Mouse (Mus musculus) kidney, adult 9 months (tissue): ENCODE data around the gene Ankrd40.

Experiments used
- DNase-seq: peaks from one replicate; pipeline ENCODE4 v3.0.0; 2022

Gene Ankrd40

GRCm38 (mm10) chr11:94327693-94328643 is at the start of gene Ankrd40:
TSS of gene Ankrd40 (plus strand) at chr11:94328001.
- peak; percentile 97 for DNase-seq

GRCm38 (mm10) chr11:94281199-94282181 is 46.3 kb upstream of the Ankrd40 start, which contains the start of gene Gm21885:
TSS of gene Gm21885 (plus strand) at chr11:94281873.
- no peak for DNase-seq

- DNase-seq: no peak
Measured at GRCm38 (mm10) chr11:94282291-94282690, 45.5 kb upstream of the Ankrd40 start.

GRCm38 (mm10) chr11:94283536-94284099 is 44.2 kb upstream of the Ankrd40 start:
- DNase-seq: no peak

- no peak for DNase-seq
Measured at GRCm38 (mm10) chr11:94285886-94286574, 41.8 kb upstream of the Ankrd40 start.

- no peak for DNase-seq
Measured at GRCm38 (mm10) chr11:94287105-94287504, 40.7 kb upstream of the Ankrd40 start.

GRCm38 (mm10) chr11:94290062-94290740 is 37.6 kb upstream of the Ankrd40 start:
- no peak for DNase-seq

- DNase-seq: no peak
Measured at GRCm38 (mm10) chr11:94294996-94295845, 32.6 kb upstream of the Ankrd40 start.

- DNase-seq: no peak
Measured at GRCm38 (mm10) chr11:94312733-94313132, 15.1 kb upstream of the Ankrd40 start.

GRCm38 (mm10) chr11:94314098-94314652 is 13.6 kb upstream of the Ankrd40 start:
- DNase-seq: no peak

GRCm38 (mm10) chr11:94315308-94315707 is 12.5 kb upstream of the Ankrd40 start:
- no peak for DNase-seq

GRCm38 (mm10) chr11:94316528-94316927 is 11.3 kb upstream of the Ankrd40 start:
- no peak for DNase-seq

GRCm38 (mm10) chr11:94317014-94317413 is 10.8 kb upstream of the Ankrd40 start:
- DNase-seq: no peak

GRCm38 (mm10) chr11:94317515-94317914 is 10.3 kb upstream of the Ankrd40 start:
- no peak for DNase-seq

GRCm38 (mm10) chr11:94318056-94318455 is 9.7 kb upstream of the Ankrd40 start:
- no peak for DNase-seq

GRCm38 (mm10) chr11:94320969-94321930 is 6.6 kb upstream of the Ankrd40 start:
- DNase-seq: no peak

- peak; percentile 95 for DNase-seq
Measured at GRCm38 (mm10) chr11:94321931-94322400, 5.8 kb upstream of the Ankrd40 start, which contains the start of gene Luc7l3. TSS of gene Luc7l3 (minus strand) at chr11:94321988.

GRCm38 (mm10) chr11:94322636-94323035 is 5.2 kb upstream of the Ankrd40 start:
- DNase-seq: no peak
